Mouse (Mus musculus) layer of hippocampus, adult 9-10 months (tissue): ENCODE measurements at regions not wholly inside any gene's neighbourhood (a gene's known extent, or its start where the extent isn't known, plus 50 kb on each side); places are given as distances from the start of the nearest gene placed in this dataset.
A peak's percentile ranks its signal among the peaks of the same experiment; 100 is the strongest.

Experiments
- DNase-seq: peaks from one replicate; pipeline ENCODE4 v3.0.0; 2022; ENCODE audit warnings: low spot score

- no peak for DNase-seq
Measured at GRCm38 (mm10) chr14:71893361-71893760, 598.3 kb downstream of the Gm9195 start.

GRCm38 (mm10) chr14:71891667-71892066 is 600.0 kb downstream of the Gm9195 start:
- no peak for DNase-seq

GRCm38 (mm10) chr14:71882871-71883270 is 608.8 kb downstream of the Gm9195 start:
- no peak for DNase-seq

GRCm38 (mm10) chr14:71845546-71845945 is 646.1 kb downstream of the Gm9195 start:
- no peak for DNase-seq

GRCm38 (mm10) chr14:71808863-71809487 is 682.7 kb downstream of the Gm9195 start:
- no peak for DNase-seq

- DNase-seq, result peak; percentile 12
Measured at GRCm38 (mm10) chr14:71805624-71806023, 686.0 kb downstream of the Gm9195 start.

GRCm38 (mm10) chr14:71799861-71800260 is 691.8 kb downstream of the Gm9195 start:
- DNase-seq, result peak; percentile 22

- no peak for DNase-seq
Measured at GRCm38 (mm10) chr14:71795713-71796112, 695.9 kb downstream of the Gm9195 start.

GRCm38 (mm10) chr14:71776990-71777525 is 714.6 kb downstream of the Gm9195 start:
- DNase-seq, result no peak

GRCm38 (mm10) chr14:71766856-71767255 is 724.8 kb downstream of the Gm9195 start:
- no peak for DNase-seq

GRCm38 (mm10) chr14:71728542-71728941 is 763.1 kb downstream of the Gm9195 start:
- DNase-seq, result no peak

GRCm38 (mm10) chr14:71723526-71723925 is 768.1 kb downstream of the Gm9195 start:
- DNase-seq, result no peak

GRCm38 (mm10) chr14:71709528-71710289 is 781.9 kb downstream of the Gm9195 start:
- DNase-seq, result no peak

GRCm38 (mm10) chr14:71692752-71693437 is 798.7 kb downstream of the Gm9195 start:
- no peak for DNase-seq

- no peak for DNase-seq
Measured at GRCm38 (mm10) chr14:71674564-71674963, 817.1 kb downstream of the Gm9195 start.

GRCm38 (mm10) chr14:71673837-71674236 is 817.8 kb downstream of the Gm9195 start:
- peak; percentile 1 for DNase-seq

GRCm38 (mm10) chr14:71672481-71672880 is 819.2 kb downstream of the Gm9195 start:
- no peak for DNase-seq

- DNase-seq, result no peak
Measured at GRCm38 (mm10) chr14:71671994-71672393, 819.6 kb downstream of the Gm9195 start.

- DNase-seq, result peak; percentile 3
Measured at GRCm38 (mm10) chr14:71670435-71670834, 821.2 kb downstream of the Gm9195 start.

GRCm38 (mm10) chr14:71666656-71667055 is 825.0 kb downstream of the Gm9195 start:
- no peak for DNase-seq

GRCm38 (mm10) chr14:71660166-71660565 is 831.5 kb downstream of the Gm9195 start:
- DNase-seq, result no peak

- DNase-seq, result no peak
Measured at GRCm38 (mm10) chr14:71654785-71655627, 836.6 kb downstream of the Gm9195 start.
